Mouse (Mus musculus) testis, adult 2 months (tissue): ENCODE measurements around the gene Htra3.

Experiments used
- CTCF ChIP-seq: fragments of 200-500 bp; IDR thresholded peaks from 2 replicates; pipeline ENCODE4 v1.5.1; 2012; ENCODE audit warnings: low read depth, mild to moderate bottlenecking, inconsistent platforms, low read length, moderate library complexity; ENCODE audit not compliant: control insufficient read depth, insufficient read depth, insufficient replicate concordance
- POLR2A ChIP-seq: fragments of 200-500 bp; IDR thresholded peaks from 2 replicates; pipeline ENCODE4 v1.6.1; 2012; ENCODE audit warnings: low read depth, mild to moderate bottlenecking, inconsistent platforms, low read length, moderate library complexity; ENCODE audit not compliant: control insufficient read depth

- TF ChIP-seq POLR2A, result no peak
- TF ChIP-seq CTCF, result no peak
Measured at GRCm38 (mm10) chr5:35643401-35644048, 36.1 kb downstream of the Htra3 start.
